23 mouse cellular contexts compared by ENCODE assay signal in genomic region chr12:110161306-110161705, GRCm38 (mm10).
A peak's percentile ranks its signal among the peaks of the same experiment; 100 is the strongest.
DNase-seq lines count a peak whose midpoint lies in the region; ATAC-seq lines count a peak whose summit lies in the region.
"Had no signal": no experiment of that assay in that cellular context is flagged by ENCODE, and none has a peak within 500 bp of the region (broad histone marks: within the 10 kb centered on the region; RNA-seq: fewer than 3 reads in every experiment).

No protein-coding gene starts in this region.

- no peak overlapping the region for H3K4me3 ChIP-seq in embryonic facial prominence, embryonic 14.5 days (ENCODE audit: low read depth, low read length)
- no peak overlapping the region for H3K4me3 ChIP-seq in embryonic facial prominence, embryonic 10.5 days

- 56% methylated on average over 4 of the region's 4 CpGs for WGBS in embryonic facial prominence, embryonic 14.5 days
- WGBS in embryonic facial prominence, embryonic 10.5 days, result 86% methylated on average over 4 of the region's 4 CpGs

- peak; percentile 47; the same call in 1 of the 2 replicates for ATAC-seq in embryonic facial prominence, embryonic 14.5 days (ENCODE audit: low read depth)
- ATAC-seq in erythroblast, adult 5-6 weeks (replicated peaks; ENCODE audit: low FRiP score, poor library complexity, severe bottlenecking), result no peak
- ATAC-seq: activated CD4-positive, CD25-positive, alpha-beta regulatory T cell, adult 4 months; CD4-positive, CD25-positive, alpha-beta regulatory T cell, adult 4 months; Patski had no signal

- H3K9ac ChIP-seq in embryonic facial prominence, embryonic 14.5 days (ENCODE audit: low read depth, low read length), result no peak overlapping the region

- H3K4me2 ChIP-seq in embryonic facial prominence, embryonic 14.5 days (ENCODE audit: low read depth, low read length), result no peak overlapping the region

- peak; percentile 82 for DNase-seq in embryonic facial prominence, embryonic 14.5 days (ENCODE audit: low spot score)
- DNase-seq in embryonic facial prominence, embryonic 10.5 days (ENCODE audit: low spot score), result no peak
- DNase-seq in NIH3T3 (ENCODE audit: low read depth) (peak; percentile 68), adipocyte (ENCODE audit: low spot score) (peak; percentile 9)
- DNase-seq in spleen, postnatal 14 days (ENCODE audit: low spot score in 2 of 2), result no peak
- DNase-seq: adrenal gland, adult 2 months; adrenal gland, adult 8-10 months; adrenal gland, postnatal 10 days; adrenal gland, postnatal 14 days; adrenal gland, postnatal 25 days; adrenal gland, postnatal 36 days; B cell, adult 2 months; cerebellum, adult 11 months; cerebellum, adult 11-12 months; cerebellum, adult 18-20 months; cerebellum, adult 2 months; cerebellum, adult 8-10 months had no signal

- H3K27me3 ChIP-seq in embryonic facial prominence, embryonic 14.5 days (replicated peaks; ENCODE audit: control insufficient read depth, insufficient read depth, low read length), result no peaks in the 10 kb centered on the region
- 0 out of 2 replicates have a peak, but pooled peaks cover 5% of the 10 kb centered on the region for H3K27me3 ChIP-seq in embryonic facial prominence, embryonic 10.5 days (replicated peaks; ENCODE audit: low read depth, poor library complexity, severe bottlenecking)
- H3K27me3 ChIP-seq: CH12.LX, Patski had no signal

- peaks cover 18% of the 10 kb centered on the region for H3K4me1 ChIP-seq in embryonic facial prominence, embryonic 14.5 days (ENCODE audit: control insufficient read depth, insufficient read depth, low read length)
- peaks cover 37% of the 10 kb centered on the region for H3K4me1 ChIP-seq in embryonic facial prominence, embryonic 10.5 days

- H3K9me3 ChIP-seq in embryonic facial prominence, embryonic 14.5 days (ENCODE audit: control insufficient read depth, low read length), result no peaks in the 10 kb centered on the region
- H3K9me3 ChIP-seq in embryonic facial prominence, embryonic 10.5 days, result no peaks in the 10 kb centered on the region

- no peaks in the 10 kb centered on the region for H3K36me3 ChIP-seq in embryonic facial prominence, embryonic 14.5 days (ENCODE audit: control insufficient read depth, insufficient read depth, low read length)
- no peaks in the 10 kb centered on the region for H3K36me3 ChIP-seq in embryonic facial prominence, embryonic 10.5 days (replicated peaks)
- H3K36me3 ChIP-seq: G1E had no signal

- no peak overlapping the region for H3K27ac ChIP-seq in embryonic facial prominence, embryonic 14.5 days (replicated peaks; ENCODE audit: low read depth, low read length)
- H3K27ac ChIP-seq in embryonic facial prominence, embryonic 10.5 days (replicated peaks), result no peak overlapping the region

Comparison
In these comparisons a context has a peak if more than half of its experiments do, and no peak if none do; other contexts are left out.
1. DNase-seq: peak in embryonic facial prominence, embryonic 14.5 days (single experiment), NIH3T3 (single experiment) and adipocyte (single experiment); none in embryonic facial prominence, embryonic 10.5 days (single experiment) and spleen, postnatal 14 days (0 of 2).